Mouse (Mus musculus) kidney, adult 9 months (tissue): ENCODE measurements around the gene Scrg1.
"Not testable (repeated sequence)": the region's sequence is repeated elsewhere in the genome, so short reads cannot be mapped to it uniquely, and the experiment has no call there.

Source experiments
- DNase-seq: peaks from one replicate; pipeline ENCODE4 v3.0.0; 2022

Gene Scrg1

GRCm38 (mm10) chr8:57511316-57512118, 55.8 kb downstream of the Scrg1 start, which contains the start of gene Hmgb2:
TSS of gene Hmgb2 (plus strand) at chr8:57511907.
- DNase-seq, result peak; percentile 100

GRCm38 (mm10) chr8:57512141-57513056, 56.7 kb downstream of the Scrg1 start:
- DNase-seq, result peak; percentile 22

GRCm38 (mm10) chr8:57513178-57513661, 57.5 kb downstream of the Scrg1 start:
- not testable (repeated sequence) for DNase-seq

- not testable (repeated sequence) for DNase-seq
Measured at GRCm38 (mm10) chr8:57516685-57517084, 61.0 kb downstream of the Scrg1 start.

- no peak for DNase-seq
Measured at GRCm38 (mm10) chr8:57517723-57518122, 62.0 kb downstream of the Scrg1 start.

GRCm38 (mm10) chr8:57520186-57520786, 64.6 kb downstream of the Scrg1 start:
- no peak for DNase-seq
